Mouse (Mus musculus) G1E (cell line): Measurements from ENCODE around the gene Tango6. TPM values are rescaled to one million over a fixed set of nuclear protein-coding genes. Genes with fewer than 3 reads are reported as not detected.

ENCODE experiments used
- ATAC-seq: 2 replicates; pipeline ENCODE4 v1.8.0; 2016; ENCODE audit warnings: mild to moderate bottlenecking; ENCODE audit not compliant: insufficient number of reproducible peaks, poor library complexity, low FRiP score, severe bottlenecking; ENCODE audit errors: extremely low read depth
- DNase-seq: peaks from one replicate; pipeline ENCODE4 v3.0.0; 2012; ENCODE audit warnings: low spot score
- H3K27me3 ChIP-seq: 2 replicates; pipeline ENCODE4 v1.6.1; 2012; ENCODE audit warnings: mild to moderate bottlenecking, low read length, inconsistent platforms; ENCODE audit not compliant: insufficient read depth
- H3K36me3 ChIP-seq: replicated peaks from 2 replicates; pipeline ENCODE3; 2012; ENCODE audit warnings: mild to moderate bottlenecking, inconsistent platforms
- H3K4me1 ChIP-seq: 2 replicates; pipeline ENCODE4 v1.6.1; 2012; ENCODE audit warnings: low read depth, low read length, inconsistent platforms, mixed read lengths; ENCODE audit not compliant: insufficient read depth
- H3K4me3 ChIP-seq: 2 replicates; pipeline ENCODE4 v1.5.1; 2012; ENCODE audit warnings: low read depth, mild to moderate bottlenecking, inconsistent platforms, low read length, moderate library complexity, mixed read lengths
- H3K9me3 ChIP-seq: replicated peaks from 2 replicates; pipeline ENCODE4 v1.6.1; 2012; ENCODE audit warnings: inconsistent platforms
- CTCF ChIP-seq: IDR thresholded peaks from 2 replicates; pipeline ENCODE4 v1.5.1; 2012; ENCODE audit warnings: low read depth, low read length, inconsistent platforms, mixed read lengths
- GATA1 ChIP-seq: IDR thresholded peaks from 2 replicates; pipeline ENCODE4 v1.6.1; 2012; ENCODE audit warnings: borderline replicate concordance, low read length, inconsistent platforms, mixed read lengths
- GATA2 ChIP-seq: IDR thresholded peaks from 2 replicates; pipeline ENCODE4 v1.6.1; 2012; ENCODE audit warnings: low read depth, low read length, inconsistent platforms, borderline replicate concordance
- POLR2AphosphoS5 ChIP-seq: IDR thresholded peaks from 2 replicates; pipeline ENCODE4 v1.6.1; 2012; ENCODE audit warnings: low read depth, low read length, inconsistent platforms; ENCODE audit not compliant: insufficient replicate concordance
- TAL1 ChIP-seq: conservative IDR thresholded peaks from 2 replicates; pipeline ENCODE4 v1.6.1; 2012; ENCODE audit warnings: low read depth, low read length, inconsistent platforms, mixed read lengths
- polyA plus RNA-seq: library from polyadenylated mRNA; stranded (reverse); fragments of >175 nt; gene quantifications from 2 replicates; pipeline ENCODE4 v1.2.3, GENCODE M21; 2012
- total RNA-seq, 2 experiments: library from RNA; stranded (forward) in 1 of 2; stranded (reverse) in 1 of 2; fragments of 200-1000 nt in 1 of 2; fragments of >200 nt in 1 of 2; fragmentation: Nextera tagmentation in 1 of 2; gene quantifications; 2 replicates each; pipeline ENCODE4 v1.2.3; 2014 to 2017

Tango6 gene
- total and polyA plus RNA-seq, 3 experiments = 2.0 to 6.5 (median 2.7) TPM

- H3K9me3 ChIP-seq = no peaks in the 10 kb centered on the region
- H3K27me3 ChIP-seq = no peaks in the 10 kb centered on the region
- H3K36me3 ChIP-seq = peaks cover 58% of the 10 kb centered on the region
- H3K4me3 ChIP-seq = peak overlapping the region; percentile 98
- DNase-seq (peak; percentile 57), ATAC-seq (peak; percentile 56)
- TF ChIP-seq GATA2 = no peak
- TF ChIP-seq CTCF = no peak
- no peak for TF ChIP-seq POLR2AphosphoS5
- no peak for TF ChIP-seq TAL1
- TF ChIP-seq GATA1 = no peak
- H3K4me1 ChIP-seq = peaks cover 54% of the 10 kb centered on the region
These were observed 209.4 kb downstream of the Tango6 start for GRCm38 (mm10) chr8:106892210-106892805.

GRCm38 (mm10) chr8:106892806-106893451 lies 210.1 kb downstream of the Tango6 start:
- H3K27me3 ChIP-seq = no peaks in the 10 kb centered on the region
- peaks cover 52% of the 10 kb centered on the region for H3K4me1 ChIP-seq
- H3K36me3 ChIP-seq = peaks cover 63% of the 10 kb centered on the region
- no peaks in the 10 kb centered on the region for H3K9me3 ChIP-seq
- TF ChIP-seq TAL1 (no peak), CTCF (no peak), GATA1 (no peak), POLR2AphosphoS5 (no peak), GATA2 (no peak)
- H3K4me3 ChIP-seq = peak overlapping the region; percentile 98
- peak; percentile 64 for DNase-seq
- no peak for ATAC-seq

- H3K4me1 ChIP-seq = peaks cover 53% of the 10 kb centered on the region
- ATAC-seq = peak; percentile 56
These were observed 210.8 kb downstream of the Tango6 start, which contains the start of gene Utp4 for GRCm38 (mm10) chr8:106893481-106894156. Gene Utp4 (plus strand): TSS chr8:106893636.

GRCm38 (mm10) chr8:106899473-106899872 lies 216.6 kb downstream of the Tango6 start:
- H3K9me3 ChIP-seq = no peaks in the 10 kb centered on the region
- no peaks in the 10 kb centered on the region for H3K27me3 ChIP-seq
- H3K36me3 ChIP-seq = peaks cover 100% of the 10 kb centered on the region
- H3K4me3 ChIP-seq = no peak overlapping the region
- TF ChIP-seq TAL1 = no peak
- no peak for TF ChIP-seq CTCF
- no peak for TF ChIP-seq POLR2AphosphoS5
- TF ChIP-seq GATA2 = no peak
- no peak for TF ChIP-seq GATA1
- DNase-seq (no peak), ATAC-seq (no peak)
- peaks cover 59% of the 10 kb centered on the region for H3K4me1 ChIP-seq

More at GRCm38 (mm10) chr8:106893481-106894156, 210.8 kb downstream of the Tango6 start, which contains the start of gene Utp4:
- DNase-seq = peak; percentile 92
- peak within 1 kb of the TSS; percentile 98 for H3K4me3 ChIP-seq
- H3K27me3 ChIP-seq = no peaks in the 10 kb centered on the region
- TF ChIP-seq POLR2AphosphoS5 = no peak
- TF ChIP-seq TAL1 = no peak
- no peak for TF ChIP-seq CTCF
- TF ChIP-seq GATA1 = no peak
- no peak for TF ChIP-seq GATA2
- no peaks in the 10 kb centered on the region for H3K9me3 ChIP-seq
- H3K36me3 ChIP-seq = peaks cover 64% of the 10 kb centered on the region

Other genes with a start within 250 kb of the Tango6 start
- not detected in 2 replicates for gene 6030452D12Rik, start 182.5 kb upstream of the Tango6 start, total RNA-seq (2014; fragmentation: Nextera tagmentation)
- gene 6030452D12Rik, start 182.5 kb upstream of the Tango6 start, total RNA-seq (2017) = not detected in 2 replicates
- not detected in 2 replicates for gene 6030452D12Rik, start 182.5 kb upstream of the Tango6 start, polyA plus RNA-seq
- gene Cdh3, start 172.2 kb upstream of the Tango6 start, total RNA-seq (2014; fragmentation: Nextera tagmentation) = not detected in 2 replicates
- gene Cdh3, start 172.2 kb upstream of the Tango6 start, total RNA-seq (2017) = 0.05 TPM in 1 of 2 replicates, not detected in the other
- not detected in 2 replicates for gene Cdh3, start 172.2 kb upstream of the Tango6 start, polyA plus RNA-seq
- gene Gm10073, start 109.6 kb upstream of the Tango6 start, total RNA-seq (2014; fragmentation: Nextera tagmentation) = 18.1 and 19.3 TPM in 2 replicates
- gene Gm10073, start 109.6 kb upstream of the Tango6 start, total RNA-seq (2017) = 169 and 296 TPM in 2 replicates
- 20.2 and 30.8 TPM in 2 replicates for gene Gm10073, start 109.6 kb upstream of the Tango6 start, polyA plus RNA-seq
- gene Cdh1, start 79.7 kb upstream of the Tango6 start, total RNA-seq (2014; fragmentation: Nextera tagmentation) = not detected in 2 replicates
- 0.06 and 0.11 TPM in 2 replicates for gene Cdh1, start 79.7 kb upstream of the Tango6 start, total RNA-seq (2017)
- gene Cdh1, start 79.7 kb upstream of the Tango6 start, polyA plus RNA-seq = not detected in 2 replicates
- gene Has3, start 187.2 kb downstream of the Tango6 start, total RNA-seq (2014; fragmentation: Nextera tagmentation) = not detected in 2 replicates
- 0.46 and 0.66 TPM in 2 replicates for gene Has3, start 187.2 kb downstream of the Tango6 start, total RNA-seq (2017)
- not detected in 2 replicates for gene Has3, start 187.2 kb downstream of the Tango6 start, polyA plus RNA-seq
- gene Utp4, start 210.6 kb downstream of the Tango6 start, total RNA-seq (2014; fragmentation: Nextera tagmentation) = 158 and 180 TPM in 2 replicates
- 75.8 and 79.9 TPM in 2 replicates for gene Utp4, start 210.6 kb downstream of the Tango6 start, total RNA-seq (2017)
- 23.9 and 30.7 TPM in 2 replicates for gene Utp4, start 210.6 kb downstream of the Tango6 start, polyA plus RNA-seq